Mouse (Mus musculus): ENCODE measurements around the gene Gm19426. TPM values are rescaled to one million over a fixed set of nuclear protein-coding genes. Genes with fewer than 3 reads are reported as not detected.

Gene Gm19426
- not detected for total RNA-seq (2023)

DNA sequence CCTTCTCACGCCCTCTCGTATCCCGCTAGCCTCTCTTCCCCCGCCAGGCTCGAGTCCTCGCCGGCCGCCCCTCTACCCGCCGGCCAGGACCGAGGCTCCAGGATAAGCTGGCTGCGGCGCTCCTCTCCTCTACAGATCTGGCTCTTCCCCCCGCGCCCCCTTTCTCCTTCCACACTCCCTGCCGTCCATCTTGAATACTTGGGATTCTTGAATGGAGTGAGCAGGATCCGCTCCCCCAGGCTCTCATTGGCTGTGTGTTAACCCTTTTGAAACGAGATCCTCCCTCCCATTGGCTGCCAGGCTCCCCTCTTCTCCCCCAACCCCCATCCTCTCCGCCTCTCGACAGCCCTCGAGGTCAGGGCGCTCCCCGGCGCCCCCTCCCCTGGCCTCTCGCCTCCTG lies at the start of gene Gm19426:
Gene Gm19426, minus strand, starts transcription at position 95 of the 400 bp plus-strand sequence.

DNA sequence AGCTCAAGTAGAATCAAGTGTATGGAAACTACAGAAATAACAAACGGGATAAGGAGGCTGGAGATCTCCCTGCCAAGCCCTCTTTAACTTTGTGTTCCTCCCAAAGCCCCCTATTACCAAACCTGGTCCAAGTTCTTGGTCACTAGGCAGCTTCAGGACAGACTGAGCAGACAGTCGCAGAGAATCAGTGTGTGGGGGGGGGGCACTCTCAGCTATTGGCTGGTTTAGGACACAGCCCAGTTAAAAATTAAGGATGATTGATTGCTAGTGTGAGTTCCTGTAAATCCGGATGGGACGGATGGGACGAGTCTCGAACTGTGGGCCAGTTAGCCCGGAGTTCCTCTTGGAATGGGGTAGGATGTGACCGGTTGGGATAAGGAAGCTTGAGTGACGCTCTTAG lies 31.8 kb upstream of the Gm19426 start, which contains the start of gene Serping1:
Gene Serping1, minus strand, starts transcription at position 204 of the 400 bp plus-strand sequence.

DNA sequence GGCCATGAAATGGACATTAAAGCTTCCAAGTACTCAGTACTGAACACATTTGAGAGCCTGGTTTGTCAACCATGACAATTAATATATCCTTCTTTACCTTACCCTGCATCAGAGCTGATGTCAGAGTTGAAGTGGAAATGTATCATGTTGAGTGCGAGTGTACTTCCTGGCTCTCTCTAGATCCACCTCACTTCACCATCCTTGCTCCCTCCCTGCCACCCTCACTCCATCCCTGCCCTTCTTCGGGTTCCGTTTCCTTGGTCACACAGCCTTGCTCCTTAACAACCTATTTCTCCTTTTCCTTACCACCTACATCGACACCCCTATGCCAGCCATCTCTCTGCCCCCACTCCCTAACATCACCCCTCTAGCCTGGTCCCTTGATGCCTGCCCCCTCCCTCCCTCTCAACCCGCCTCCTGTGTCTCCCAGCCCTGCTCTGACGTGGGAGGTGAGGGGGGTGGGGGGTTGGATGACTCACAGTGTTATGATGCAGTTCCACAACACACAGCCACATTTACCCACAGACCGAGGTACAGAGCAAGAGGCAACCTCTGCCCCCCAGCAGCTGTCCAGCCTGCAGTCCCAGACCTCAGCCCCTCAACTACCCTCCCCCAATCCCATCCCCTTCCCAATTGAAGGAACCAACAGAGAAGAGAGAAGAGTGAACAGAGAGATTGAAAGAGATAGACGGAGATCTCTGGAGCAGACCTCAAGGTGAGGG lies 9.7 kb downstream of the Gm19426 start, which contains the start of gene Ypel4:
Gene Ypel4, plus strand, starts transcription at position 480 of the 722 bp plus-strand sequence.

GRCm38 (mm10) chr2:84727172-84727858 lies 16.1 kb downstream of the Gm19426 start, which contains the start of gene Clp1:
Gene Clp1 (minus strand): TSS chr2:84727350.

GRCm38 (mm10) chr2:84714811-84715561 lies 28.5 kb downstream of the Gm19426 start, which contains the start of gene Zdhhc5:
Gene Zdhhc5 (minus strand): TSS chr2:84715180.

Other genes starting within 250 kb of the Gm19426 start
- 3.9 TPM for gene Ctnnd1, start 92.9 kb downstream of the Gm19426 start, total RNA-seq (2023)
- gene Btbd18, start 84.6 kb downstream of the Gm19426 start, total RNA-seq (2023) = not detected
- gene Selenoh, start 72.9 kb downstream of the Gm19426 start, total RNA-seq (2023) = 41.7 TPM
- gene Gm28635, start 65.6 kb downstream of the Gm19426 start, total RNA-seq (2023) = not detected
- 14.7 TPM for gene Med19, start 65.3 kb downstream of the Gm19426 start, total RNA-seq (2023)
- gene Tmx2, start 64.5 kb downstream of the Gm19426 start, total RNA-seq (2023) = 26.8 TPM
- 53.2 TPM for gene Zdhhc5, start 28.5 kb downstream of the Gm19426 start, total RNA-seq (2023)
- gene Clp1, start 16.3 kb downstream of the Gm19426 start, total RNA-seq (2023) = 25.7 TPM
- gene Ypel4, start 9.6 kb downstream of the Gm19426 start, total RNA-seq (2023) = 0.56 TPM
- 4.0 TPM for gene Serping1, start 31.8 kb upstream of the Gm19426 start, total RNA-seq (2023)
- 3.6 TPM for gene Ube2l6, start 55.2 kb upstream of the Gm19426 start, total RNA-seq (2023)
- not detected for gene Smtnl1, start 79.0 kb upstream of the Gm19426 start, total RNA-seq (2023)
- gene Timm10, start 83.3 kb upstream of the Gm19426 start, total RNA-seq (2023) = 14.8 TPM
- gene Slc43a1, start 95.2 kb upstream of the Gm19426 start, total RNA-seq (2023) = 0.35 TPM
- gene Rtn4rl2, start 143.1 kb upstream of the Gm19426 start, total RNA-seq (2023) = not detected
- gene Slc43a3, start 192.9 kb upstream of the Gm19426 start, total RNA-seq (2023) = 5.1 TPM
- not detected for gene Prg2, start 236.8 kb upstream of the Gm19426 start, total RNA-seq (2023)
- gene Prg3, start 244.6 kb upstream of the Gm19426 start, total RNA-seq (2023) = not detected

Measured in CD4-positive naive resting alpha-beta T cell, adult 57 days (primary cell).